Mouse (Mus musculus) WW6 (cell line): ENCODE results near the gene Snx27.

ENCODE experiments used
- DNase-seq: peaks from one replicate; pipeline ENCODE4 v3.0.0-alpha.2; 2013; ENCODE audit warnings: low read depth, low spot score

Snx27 gene

DNA sequence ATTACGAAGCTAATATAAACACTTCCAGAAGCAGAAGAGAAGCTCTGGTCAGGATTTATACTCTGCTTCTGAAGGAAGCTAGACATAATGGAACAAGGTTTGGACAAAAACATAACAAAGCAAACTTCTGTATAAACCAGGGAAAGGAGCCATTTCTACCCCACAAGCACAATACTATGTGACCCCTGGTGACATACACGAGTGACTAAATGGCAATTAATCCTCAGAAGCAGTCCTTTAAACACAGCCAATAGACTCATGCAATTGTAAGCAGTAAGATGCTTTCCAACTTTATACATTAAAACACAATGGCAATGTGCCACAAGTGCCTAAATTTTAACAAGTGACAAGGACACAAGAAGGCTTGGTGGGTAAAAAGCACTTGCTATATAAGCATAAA lies 15.3 kb downstream of the Snx27 start:
- no peak for DNase-seq

DNA sequence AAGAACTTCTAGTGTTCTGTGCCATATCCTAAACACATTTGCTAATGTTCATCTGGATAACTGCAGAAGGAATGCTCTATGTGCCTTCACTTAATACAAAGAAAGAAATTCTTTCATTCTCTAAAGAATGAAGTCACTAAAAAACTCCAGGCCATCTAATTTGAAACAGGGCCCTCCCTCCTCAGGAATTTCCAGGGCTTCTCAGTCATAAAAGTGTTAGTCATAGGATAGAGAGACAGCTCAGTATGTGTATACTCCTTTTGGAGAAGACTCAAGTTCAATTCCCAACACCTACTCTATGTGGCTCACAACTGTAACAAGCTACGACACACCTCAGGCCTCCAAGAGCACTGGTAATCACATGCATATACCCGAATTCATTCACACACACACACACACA lies 17.0 kb downstream of the Snx27 start:
- no peak for DNase-seq

DNA sequence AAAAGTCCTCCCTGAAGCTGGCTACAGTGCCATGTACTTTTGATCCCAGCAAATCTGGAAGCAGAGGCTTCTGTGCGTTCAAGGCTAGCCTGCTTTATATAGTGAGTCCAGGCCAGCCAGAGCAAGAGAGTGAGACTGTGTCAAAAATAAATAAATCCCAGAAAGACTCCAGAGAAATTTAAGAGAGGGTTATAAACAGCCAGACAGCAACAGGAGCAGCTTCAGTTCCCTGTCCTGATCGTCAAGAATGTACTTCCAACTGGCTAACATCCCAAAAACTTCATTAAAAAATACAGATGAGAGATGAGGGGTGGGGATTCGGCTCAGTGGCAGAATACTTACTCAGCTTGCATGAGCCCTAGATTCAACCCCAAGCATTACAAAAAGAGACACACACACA lies 17.4 kb downstream of the Snx27 start:
- DNase-seq: no peak

- DNase-seq: no peak
These were observed 18.0 kb downstream of the Snx27 start for GRCm38 (mm10) chr3:94564356-94565010.

GRCm38 (mm10) chr3:94563163-94563562 lies 19.4 kb downstream of the Snx27 start:
- DNase-seq: no peak

GRCm38 (mm10) chr3:94559931-94560429 lies 22.5 kb downstream of the Snx27 start:
- DNase-seq: no peak

GRCm38 (mm10) chr3:94549041-94549440 lies 33.5 kb downstream of the Snx27 start:
- no peak for DNase-seq

DNA sequence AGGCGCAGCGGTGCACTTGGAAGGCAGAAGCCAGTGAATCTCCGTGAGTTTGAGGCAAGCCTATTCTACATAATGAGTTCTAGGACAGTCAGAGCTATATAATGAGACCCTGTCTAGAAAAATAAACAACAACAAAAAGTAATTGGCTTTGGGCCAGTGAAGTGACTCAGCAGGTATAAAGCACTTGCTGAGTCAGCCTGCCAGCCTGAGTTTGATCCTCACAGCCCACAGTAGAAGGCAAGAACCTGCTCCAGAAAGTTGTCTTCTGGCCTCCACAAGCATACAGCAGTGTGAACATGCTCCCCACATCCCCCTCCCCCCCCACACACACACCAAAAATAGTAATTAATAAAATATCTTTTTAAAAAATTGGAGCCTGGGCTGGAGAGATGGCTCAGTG lies 45.3 kb downstream of the Snx27 start:
- DNase-seq: no peak

DNA sequence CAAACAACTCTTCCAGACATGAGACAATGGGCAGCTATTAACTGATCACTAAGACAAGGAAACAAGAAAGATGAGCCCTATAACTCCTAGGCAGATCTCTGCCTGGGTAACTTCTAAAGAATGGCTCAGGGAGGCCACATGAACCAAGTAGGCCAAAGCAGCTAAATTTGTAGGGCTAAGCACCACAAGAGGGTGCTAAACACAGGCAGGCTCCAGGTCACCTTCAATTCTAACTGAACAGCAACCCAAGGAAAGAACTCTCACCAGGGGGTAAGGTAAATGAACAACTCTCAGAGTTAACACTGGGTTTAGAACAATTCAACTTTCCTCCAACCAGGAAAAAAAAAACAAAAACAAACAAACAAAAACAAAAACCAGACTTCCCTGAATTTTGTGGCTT lies 48.5 kb downstream of the Snx27 start:
- DNase-seq: peak; percentile 14

- DNase-seq: no peak
These were observed 55.8 kb downstream of the Snx27 start for GRCm38 (mm10) chr3:94526731-94527130.

DNA sequence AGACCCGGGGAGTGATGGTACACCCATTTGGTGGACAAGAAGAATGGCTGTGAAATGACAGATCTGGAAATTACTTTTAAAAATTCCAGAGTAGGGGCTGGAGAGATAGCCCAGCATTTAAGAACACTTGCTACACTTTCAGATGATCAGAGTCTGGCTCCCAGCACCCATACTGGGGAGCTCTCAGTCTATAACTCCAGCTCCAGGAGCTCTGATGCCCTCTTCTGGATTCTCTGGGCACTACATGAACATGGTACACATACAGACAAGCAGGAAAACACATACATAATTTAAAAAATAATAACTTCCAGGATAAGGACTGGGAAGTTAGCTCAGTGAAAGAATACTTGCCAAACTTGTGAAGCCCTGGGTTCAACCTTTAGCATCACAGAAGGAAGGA lies 75.9 kb downstream of the Snx27 start:
- no peak for DNase-seq

DNA sequence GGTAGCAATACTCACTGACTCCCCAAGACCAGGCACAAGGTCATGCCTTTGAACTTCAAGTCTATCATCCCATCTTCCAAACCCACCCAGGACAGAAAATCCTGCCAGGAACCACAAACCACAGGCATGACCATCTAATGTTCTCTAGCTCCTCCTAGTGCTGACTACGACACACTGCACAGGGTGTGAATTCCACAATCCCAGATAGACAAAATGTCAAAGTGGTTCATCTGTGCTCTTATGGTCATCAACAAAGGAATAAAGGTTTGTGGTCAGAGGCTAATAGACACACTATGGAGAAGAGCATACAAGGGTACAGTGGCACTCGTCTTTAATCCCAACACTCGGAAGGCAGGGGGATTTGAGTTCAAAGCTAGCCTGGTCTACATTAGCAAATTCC lies 80.3 kb downstream of the Snx27 start:
- DNase-seq: no peak

GRCm38 (mm10) chr3:94497162-94497561 lies 85.4 kb downstream of the Snx27 start:
- DNase-seq: no peak

- DNase-seq: no peak
These were observed 94.9 kb downstream of the Snx27 start for GRCm38 (mm10) chr3:94487581-94487980.

- DNase-seq: no peak
These were observed 96.6 kb downstream of the Snx27 start for GRCm38 (mm10) chr3:94485922-94486321.

- DNase-seq: no peak
These were observed 98.6 kb downstream of the Snx27 start for GRCm38 (mm10) chr3:94483790-94484439.

- DNase-seq: no peak
These were observed 99.6 kb downstream of the Snx27 start for GRCm38 (mm10) chr3:94482764-94483385.

DNA sequence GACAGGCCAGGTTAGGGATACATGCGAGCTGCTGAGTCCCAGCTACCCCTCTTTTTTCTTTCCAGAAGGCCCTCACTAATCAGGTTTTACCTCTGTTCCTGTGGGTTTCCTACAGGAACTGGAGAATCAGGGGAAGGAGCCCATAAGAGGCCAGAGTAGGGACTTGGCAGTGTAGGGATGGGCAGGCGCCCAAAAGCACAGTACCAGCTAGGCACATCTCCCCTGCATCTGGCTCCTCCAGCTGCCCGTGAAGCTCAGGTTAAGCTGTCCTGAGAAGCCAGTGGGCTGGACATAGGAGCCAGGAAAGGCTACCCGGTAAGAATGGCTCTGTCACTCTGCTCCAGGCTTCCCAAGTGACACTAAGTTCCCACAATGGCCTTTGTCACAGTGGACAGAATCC lies 101.1 kb downstream of the Snx27 start:
- DNase-seq: no peak

GRCm38 (mm10) chr3:94480291-94480884 lies 102.1 kb downstream of the Snx27 start, which contains the start of gene Riiad1:
Riiad1 (minus strand) TSS chr3:94480341.
- no peak for DNase-seq

GRCm38 (mm10) chr3:94479564-94479963 lies 103.0 kb downstream of the Snx27 start:
- no peak for DNase-seq

- no peak for DNase-seq
These were observed 103.8 kb downstream of the Snx27 start for GRCm38 (mm10) chr3:94478591-94479169.

GRCm38 (mm10) chr3:94477981-94478422 lies 104.5 kb downstream of the Snx27 start, which contains the start of gene Celf3:
Celf3 (plus strand) TSS chr3:94478295.
- DNase-seq: no peak
